Mouse (Mus musculus): ENCODE measurements around the gene Ildr2. TPM values are rescaled to one million over a fixed set of nuclear protein-coding genes. Genes with fewer than 3 reads are reported as not detected.
A peak's percentile ranks its signal among the peaks of the same experiment; 100 is the strongest.

Ildr2 gene
- polyA plus RNA-seq, 1 experiment from 2014 or later = 0.22 TPM

GRCm38 (mm10) chr1:166259526-166259925 is 5.6 kb downstream of the Ildr2 start:
- no peak for ATAC-seq (ENCODE audit: insufficient number of reproducible peaks, insufficient read depth, low FRiP score, low TSS enrichment, low read depth)
- Histone ChIP-seq H3K36me3 (no peaks in the 10 kb centered on the region), H3K9ac (no peak overlapping the region), H3K4me2 (no peak overlapping the region), H3K27ac (no peak overlapping the region), H3K9me3 (no peaks in the 10 kb centered on the region), H3K27me3 (peaks cover 35% of the 10 kb centered on the region), H3K4me1 (peaks cover 7% of the 10 kb centered on the region; the same call in 1 of the 2 replicates), H3K4me3 (no peak overlapping the region)
- WGBS = 77% methylated on average over 6 of the region's 6 CpGs

GRCm38 (mm10) chr1:166266001-166266705 is 12.2 kb downstream of the Ildr2 start:
- Histone ChIP-seq H3K4me1 (no peaks in the 10 kb centered on the region), H3K4me3 (no peak overlapping the region), H3K27me3 (no peaks in the 10 kb centered on the region), H3K9ac (no peak overlapping the region), H3K36me3 (no peaks in the 10 kb centered on the region), H3K27ac (no peak overlapping the region), H3K4me2 (no peak overlapping the region), H3K9me3 (no peaks in the 10 kb centered on the region)
- no peak for ATAC-seq (ENCODE audit: insufficient number of reproducible peaks, insufficient read depth, low FRiP score, low TSS enrichment, low read depth)
- WGBS = 76% methylated on average over 7 of the region's 7 CpGs

GRCm38 (mm10) chr1:166266918-166267317 is 13.0 kb downstream of the Ildr2 start:
- Histone ChIP-seq H3K4me1 (no peaks in the 10 kb centered on the region), H3K36me3 (no peaks in the 10 kb centered on the region), H3K27ac (no peak overlapping the region), H3K4me2 (no peak overlapping the region), H3K9ac (no peak overlapping the region), H3K27me3 (no peaks in the 10 kb centered on the region), H3K9me3 (no peaks in the 10 kb centered on the region), H3K4me3 (no peak overlapping the region)
- 91% methylated on average over 9 of the region's 9 CpGs for WGBS
- no peak for ATAC-seq (ENCODE audit: insufficient number of reproducible peaks, insufficient read depth, low FRiP score, low TSS enrichment, low read depth)

GRCm38 (mm10) chr1:166268218-166268617 is 14.3 kb downstream of the Ildr2 start:
- 82% methylated on average over 5 of the region's 5 CpGs for WGBS
- Histone ChIP-seq H3K27ac (no peak overlapping the region), H3K27me3 (no peaks in the 10 kb centered on the region), H3K9me3 (no peaks in the 10 kb centered on the region), H3K36me3 (no peaks in the 10 kb centered on the region), H3K4me2 (no peak overlapping the region), H3K9ac (no peak overlapping the region), H3K4me1 (no peaks in the 10 kb centered on the region), H3K4me3 (no peak overlapping the region)
- ATAC-seq (ENCODE audit: insufficient number of reproducible peaks, insufficient read depth, low FRiP score, low TSS enrichment, low read depth) = no peak

GRCm38 (mm10) chr1:166278786-166279185 is 24.8 kb downstream of the Ildr2 start:
- H3K27me3 ChIP-seq = no peaks in the 10 kb centered on the region
- peaks cover 26% of the 10 kb centered on the region for H3K4me1 ChIP-seq
- no peak overlapping the region for H3K4me2 ChIP-seq
- WGBS = 60% methylated on average over 2 of the region's 2 CpGs
- H3K9me3 ChIP-seq = no peaks in the 10 kb centered on the region
- no peak overlapping the region for H3K4me3 ChIP-seq
- H3K27ac ChIP-seq = no peak overlapping the region
- no peak overlapping the region for H3K9ac ChIP-seq
- H3K36me3 ChIP-seq = no peaks in the 10 kb centered on the region
- ATAC-seq (ENCODE audit: insufficient number of reproducible peaks, insufficient read depth, low FRiP score, low TSS enrichment, low read depth) = no peak

GRCm38 (mm10) chr1:166279580-166280206 is 25.8 kb downstream of the Ildr2 start:
- Histone ChIP-seq H3K4me1 (peaks cover 26% of the 10 kb centered on the region), H3K27ac (no peak overlapping the region), H3K9me3 (no peaks in the 10 kb centered on the region), H3K9ac (no peak overlapping the region), H3K36me3 (no peaks in the 10 kb centered on the region), H3K4me3 (no peak overlapping the region), H3K4me2 (no peak overlapping the region), H3K27me3 (no peaks in the 10 kb centered on the region)
- 32% methylated on average over 9 of the region's 9 CpGs for WGBS
- no peak for ATAC-seq (ENCODE audit: insufficient number of reproducible peaks, insufficient read depth, low FRiP score, low TSS enrichment, low read depth)

- no peaks in the 10 kb centered on the region for H3K27me3 ChIP-seq
- H3K36me3 ChIP-seq = no peaks in the 10 kb centered on the region
- H3K4me1 ChIP-seq = peaks cover 26% of the 10 kb centered on the region
- no peak overlapping the region for H3K27ac ChIP-seq
- no peak overlapping the region for H3K9ac ChIP-seq
- H3K4me2 ChIP-seq = no peak overlapping the region
- ATAC-seq (ENCODE audit: insufficient number of reproducible peaks, insufficient read depth, low FRiP score, low TSS enrichment, low read depth) = no peak
- no peak overlapping the region for H3K4me3 ChIP-seq
- H3K9me3 ChIP-seq = no peaks in the 10 kb centered on the region
- WGBS = 0% methylated on average over 1 of the region's 1 CpGs
These were observed 26.6 kb downstream of the Ildr2 start for GRCm38 (mm10) chr1:166280566-166280965.

GRCm38 (mm10) chr1:166281287-166281686 is 27.3 kb downstream of the Ildr2 start:
- Histone ChIP-seq H3K9ac (no peak overlapping the region), H3K4me2 (no peak overlapping the region), H3K4me1 (peaks cover 26% of the 10 kb centered on the region), H3K9me3 (no peaks in the 10 kb centered on the region), H3K27ac (no peak overlapping the region), H3K27me3 (no peaks in the 10 kb centered on the region), H3K4me3 (no peak overlapping the region), H3K36me3 (no peaks in the 10 kb centered on the region)
- ATAC-seq (ENCODE audit: insufficient number of reproducible peaks, insufficient read depth, low FRiP score, low TSS enrichment, low read depth) = no peak
- WGBS = 53% methylated on average over 1 of the region's 1 CpGs

GRCm38 (mm10) chr1:166281836-166282235 is 27.9 kb downstream of the Ildr2 start:
- Histone ChIP-seq H3K27ac (no peak overlapping the region), H3K36me3 (no peaks in the 10 kb centered on the region), H3K4me1 (peaks cover 26% of the 10 kb centered on the region), H3K27me3 (no peaks in the 10 kb centered on the region), H3K4me2 (no peak overlapping the region), H3K9ac (no peak overlapping the region), H3K4me3 (no peak overlapping the region), H3K9me3 (no peaks in the 10 kb centered on the region)
- 64% methylated on average over 3 of the region's 3 CpGs for WGBS
- ATAC-seq (ENCODE audit: insufficient number of reproducible peaks, insufficient read depth, low FRiP score, low TSS enrichment, low read depth) = no peak

GRCm38 (mm10) chr1:166282597-166283210 is 28.8 kb downstream of the Ildr2 start:
- peak overlapping the region; percentile 27; the same call in 1 of the 2 replicates for H3K9ac ChIP-seq
- no peak overlapping the region for H3K27ac ChIP-seq
- WGBS = 5% methylated on average over 22 of the region's 22 CpGs

GRCm38 (mm10) chr1:166283451-166283850 is 29.5 kb downstream of the Ildr2 start:
- Histone ChIP-seq H3K9me3 (no peaks in the 10 kb centered on the region), H3K9ac (no peak overlapping the region), H3K4me1 (peaks cover 26% of the 10 kb centered on the region), H3K36me3 (no peaks in the 10 kb centered on the region), H3K27me3 (no peaks in the 10 kb centered on the region), H3K4me2 (no peak overlapping the region), H3K27ac (no peak overlapping the region), H3K4me3 (no peak overlapping the region)
- WGBS = 86% methylated on average over 6 of the region's 6 CpGs
- no peak for ATAC-seq (ENCODE audit: insufficient number of reproducible peaks, insufficient read depth, low FRiP score, low TSS enrichment, low read depth)

More at GRCm38 (mm10) chr1:166282597-166283210, 28.8 kb downstream of the Ildr2 start:
- Histone ChIP-seq H3K27me3 (no peaks in the 10 kb centered on the region), H3K4me2 (peak overlapping the region; percentile 56), H3K4me1 (peaks cover 26% of the 10 kb centered on the region), H3K36me3 (no peaks in the 10 kb centered on the region), H3K9me3 (no peaks in the 10 kb centered on the region), H3K4me3 (peak overlapping the region; percentile 20)
- ATAC-seq (ENCODE audit: insufficient number of reproducible peaks, insufficient read depth, low FRiP score, low TSS enrichment, low read depth) = peak; percentile 57; the same call in 1 of the 2 replicates

GRCm38 (mm10) chr1:166284390-166284789 is 30.5 kb downstream of the Ildr2 start:
- H3K4me1 ChIP-seq = peaks cover 26% of the 10 kb centered on the region
- WGBS = 80% methylated on average over 8 of the region's 8 CpGs
- H3K36me3 ChIP-seq = no peaks in the 10 kb centered on the region
- no peak overlapping the region for H3K27ac ChIP-seq
- no peak overlapping the region for H3K9ac ChIP-seq
- no peaks in the 10 kb centered on the region for H3K9me3 ChIP-seq
- no peak overlapping the region for H3K4me3 ChIP-seq
- ATAC-seq (ENCODE audit: insufficient number of reproducible peaks, insufficient read depth, low FRiP score, low TSS enrichment, low read depth) = no peak
- no peak overlapping the region for H3K4me2 ChIP-seq
- no peaks in the 10 kb centered on the region for H3K27me3 ChIP-seq
